Mouse (Mus musculus) urinary bladder, postnatal 25 days (tissue): ENCODE data around the gene BC035044.
A peak's percentile ranks its signal among the peaks of the same experiment; 100 is the strongest.
"Not testable (repeated sequence)": the region's sequence is repeated elsewhere in the genome, so short reads cannot be mapped to it uniquely, and the experiment has no call there.

ENCODE experiments used
- DNase-seq: peaks from one replicate; pipeline ENCODE4 v3.0.0; 2022; ENCODE audit warnings: low spot score

BC035044 gene

DNA sequence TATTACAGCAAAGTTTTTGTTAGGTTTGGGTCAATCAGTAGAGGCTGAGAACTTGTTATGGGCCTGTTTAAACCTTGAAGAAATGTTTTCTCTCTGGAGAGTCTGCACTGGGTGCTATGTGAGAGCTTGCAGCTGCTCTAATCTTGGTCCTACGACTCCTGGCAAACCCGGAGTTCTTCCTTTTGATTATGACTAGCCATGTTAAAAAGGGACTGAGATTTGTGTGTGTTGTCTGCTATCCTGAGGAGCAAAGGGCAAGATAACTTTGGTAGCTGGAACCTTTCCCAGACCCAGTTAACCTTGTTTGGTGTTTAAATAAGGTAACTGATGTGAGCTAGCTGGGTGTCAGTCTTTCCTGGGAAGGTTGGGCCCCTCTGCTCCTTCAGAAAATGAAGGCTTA lies 40.3 kb downstream of the BC035044 start:
- no peak for DNase-seq

DNA sequence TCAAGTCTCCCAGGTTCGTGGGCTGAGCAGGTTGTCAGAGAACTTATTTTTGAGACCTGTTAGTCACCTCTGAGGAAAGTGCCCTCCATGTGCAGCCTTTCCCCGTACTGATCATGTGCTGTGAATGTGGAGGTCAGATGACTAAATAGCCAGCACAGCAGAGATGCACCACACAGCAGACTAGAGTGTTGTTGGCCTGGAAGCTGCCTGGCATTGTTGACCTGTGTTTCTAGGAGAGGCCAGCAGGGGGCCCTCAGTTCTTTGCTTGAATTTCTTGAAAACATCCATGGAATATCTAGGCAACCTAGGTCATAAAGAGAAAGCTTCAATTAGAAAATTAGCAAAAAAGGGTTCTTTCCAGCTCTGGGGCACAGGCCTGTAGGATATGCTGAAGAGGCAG lies 41.0 kb downstream of the BC035044 start:
- DNase-seq = no peak

DNA sequence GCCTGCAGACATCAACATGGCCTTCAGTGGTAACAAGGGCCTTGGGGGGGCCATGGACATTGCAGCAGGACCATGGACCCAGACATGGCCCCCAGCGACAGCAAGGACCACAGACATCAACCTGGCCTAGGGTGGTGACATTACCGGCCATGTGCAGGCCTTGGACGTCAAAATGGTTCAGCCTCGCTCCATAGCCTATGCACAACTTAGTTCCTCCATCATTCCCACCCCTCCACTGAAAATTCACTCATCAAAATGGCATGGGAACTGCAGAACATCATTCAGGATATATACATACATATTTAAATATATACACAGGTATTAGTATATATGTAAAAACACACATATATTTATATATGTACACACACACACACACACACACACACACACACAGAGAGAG lies 43.5 kb downstream of the BC035044 start:
- no peak for DNase-seq

DNA sequence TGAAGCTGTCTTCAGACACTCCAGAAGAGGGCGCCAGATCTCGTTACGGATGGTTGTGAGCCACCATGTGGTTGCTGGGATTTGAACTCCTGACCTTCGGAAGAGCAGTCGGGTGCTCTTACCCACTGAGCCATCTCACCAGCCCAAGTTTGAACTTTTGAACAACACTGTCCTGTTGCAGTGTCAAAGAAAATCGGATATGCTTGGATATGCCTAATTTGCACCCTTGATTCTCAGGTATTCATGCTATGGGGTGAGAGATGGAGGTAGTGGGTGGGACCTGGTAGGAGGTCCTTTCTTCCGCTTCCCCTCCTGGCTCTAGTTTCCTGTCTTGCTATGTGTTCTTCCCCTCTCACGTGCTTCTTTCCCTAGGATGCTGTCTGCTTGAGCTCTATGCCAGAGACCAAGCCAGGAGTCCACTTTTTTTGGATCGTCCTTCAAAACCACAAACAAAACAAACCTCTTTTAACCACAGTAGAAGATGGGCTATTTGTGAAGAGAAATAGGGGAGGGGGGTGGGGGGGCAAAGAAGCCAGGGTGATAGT lies 44.9 kb downstream of the BC035044 start:
- no peak for DNase-seq

DNA sequence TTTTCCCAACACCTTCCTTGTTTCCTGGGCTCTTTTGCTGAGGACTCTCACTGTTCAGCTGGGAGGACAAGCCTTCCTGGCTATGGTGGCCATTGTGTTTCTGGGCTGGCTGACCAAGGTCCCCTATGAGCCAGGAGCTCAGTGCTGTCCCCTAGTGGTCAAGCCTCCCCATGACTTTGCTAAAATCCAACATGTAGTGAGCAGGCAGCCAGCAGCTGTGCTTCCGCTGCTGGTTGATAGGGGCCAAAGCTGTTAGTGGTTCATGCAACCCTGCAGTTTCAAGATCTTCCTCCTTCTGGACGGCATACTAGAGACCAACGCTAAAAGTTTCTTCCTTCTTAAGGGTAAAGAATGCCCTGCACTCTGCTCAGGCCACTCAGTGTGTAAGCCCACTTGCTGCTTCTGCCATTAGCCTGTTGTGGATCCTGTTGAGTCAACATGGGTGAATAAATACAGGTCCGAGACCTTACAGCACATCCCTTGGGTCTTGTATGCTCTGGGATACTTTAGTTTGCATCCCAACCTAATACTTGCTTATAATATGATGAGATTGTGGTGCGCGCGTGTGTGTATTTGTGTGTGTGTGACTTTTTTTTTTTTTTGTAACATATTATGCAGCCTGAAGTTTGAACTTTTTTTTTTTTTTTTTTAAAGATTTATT lies 45.5 kb downstream of the BC035044 start:
- peak; percentile 70 for DNase-seq

DNA sequence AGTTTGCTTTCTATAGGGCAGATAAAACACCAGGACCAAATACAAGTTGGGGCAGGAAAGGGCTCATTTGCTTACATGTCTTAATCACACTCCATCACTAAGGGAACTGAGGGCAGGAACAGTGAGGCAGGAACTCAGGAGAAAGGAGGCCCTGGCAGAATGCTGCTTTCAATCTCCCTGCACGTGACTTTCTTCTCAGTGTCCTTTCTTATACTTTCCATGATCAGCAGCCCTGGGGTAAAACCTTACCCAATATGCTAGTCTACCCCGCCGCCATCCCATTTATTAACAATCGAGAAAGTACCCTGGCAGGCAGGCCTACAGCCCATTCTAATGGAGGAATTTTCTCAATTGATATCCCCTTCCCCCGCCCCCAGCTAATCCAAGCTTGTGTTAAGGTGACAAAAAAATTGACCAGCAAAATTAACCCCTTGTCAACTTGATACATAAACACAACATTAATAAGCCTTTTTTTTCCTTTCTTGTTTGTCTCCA lies 46.3 kb downstream of the BC035044 start:
- DNase-seq = no peak

DNA sequence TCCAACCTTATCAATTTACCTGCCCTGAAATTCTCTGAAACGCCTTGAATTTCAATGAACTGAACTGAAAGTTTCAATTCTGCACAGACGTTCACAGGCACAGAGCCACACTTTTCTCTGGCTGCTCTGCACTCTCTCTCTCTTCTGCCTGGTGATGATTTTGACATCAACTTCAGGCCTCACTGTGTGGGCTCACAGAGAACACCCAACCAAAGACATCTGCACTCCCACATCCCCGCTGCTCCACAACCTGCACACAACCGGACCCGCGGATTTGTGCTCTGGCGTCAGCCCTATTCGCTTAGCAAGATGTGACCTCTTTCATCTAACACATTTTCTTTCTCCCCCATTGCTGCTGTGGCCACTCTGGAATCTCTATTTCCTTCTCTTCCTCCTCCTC lies 46.8 kb downstream of the BC035044 start:
- DNase-seq = no peak

DNA sequence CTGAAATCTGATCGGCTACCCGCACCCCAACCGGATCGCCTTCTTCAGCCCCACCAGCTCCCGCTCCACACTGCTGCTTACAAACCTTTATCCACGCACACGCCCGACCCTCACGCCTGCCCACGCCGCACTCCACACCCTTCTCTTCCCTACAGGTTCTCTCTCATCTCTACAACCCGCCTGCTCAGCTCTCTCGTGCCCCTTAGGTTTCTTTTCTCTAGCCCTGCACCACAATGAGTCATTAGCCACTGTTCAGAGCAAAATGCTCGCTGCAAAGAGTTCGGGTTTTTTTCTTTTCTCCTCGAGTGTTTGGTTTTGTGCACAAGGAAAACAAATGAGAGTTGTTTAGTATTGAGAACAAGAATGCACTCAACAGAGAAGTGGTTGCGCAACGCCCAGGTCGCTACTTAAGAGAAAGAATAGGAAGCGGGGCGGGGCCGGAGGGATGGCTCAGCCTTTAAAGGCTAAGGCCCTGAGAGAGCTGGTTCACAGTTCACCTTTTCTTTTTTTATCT lies 47.4 kb downstream of the BC035044 start:
- DNase-seq = peak; percentile 65

DNA sequence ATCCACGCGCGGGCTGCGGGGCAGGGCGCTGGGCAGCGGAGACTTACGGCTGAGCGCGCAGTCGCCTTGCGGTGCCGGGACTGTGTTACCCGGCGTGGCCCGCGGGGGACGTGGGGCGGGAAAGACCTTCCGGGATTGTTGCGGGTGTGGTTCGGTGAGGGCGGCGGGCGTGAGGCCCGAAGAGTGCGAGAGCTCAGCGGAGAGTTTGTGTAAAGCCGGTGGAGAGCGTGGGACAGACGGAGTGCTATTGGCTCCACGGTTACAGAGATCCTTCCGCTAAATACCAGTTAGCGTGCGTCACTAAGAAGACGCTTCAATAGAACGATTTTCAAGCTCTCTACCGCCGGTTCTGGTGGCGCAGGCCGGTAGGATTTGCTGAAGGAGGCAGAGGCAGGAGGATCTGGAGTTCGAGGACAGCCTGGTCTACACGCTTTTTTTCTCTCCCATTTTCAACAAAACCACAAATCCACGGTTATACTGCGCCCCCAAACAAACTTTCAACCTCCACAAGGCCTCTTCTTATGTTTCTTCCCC lies 47.9 kb downstream of the BC035044 start:
- peak; percentile 83 for DNase-seq

DNA sequence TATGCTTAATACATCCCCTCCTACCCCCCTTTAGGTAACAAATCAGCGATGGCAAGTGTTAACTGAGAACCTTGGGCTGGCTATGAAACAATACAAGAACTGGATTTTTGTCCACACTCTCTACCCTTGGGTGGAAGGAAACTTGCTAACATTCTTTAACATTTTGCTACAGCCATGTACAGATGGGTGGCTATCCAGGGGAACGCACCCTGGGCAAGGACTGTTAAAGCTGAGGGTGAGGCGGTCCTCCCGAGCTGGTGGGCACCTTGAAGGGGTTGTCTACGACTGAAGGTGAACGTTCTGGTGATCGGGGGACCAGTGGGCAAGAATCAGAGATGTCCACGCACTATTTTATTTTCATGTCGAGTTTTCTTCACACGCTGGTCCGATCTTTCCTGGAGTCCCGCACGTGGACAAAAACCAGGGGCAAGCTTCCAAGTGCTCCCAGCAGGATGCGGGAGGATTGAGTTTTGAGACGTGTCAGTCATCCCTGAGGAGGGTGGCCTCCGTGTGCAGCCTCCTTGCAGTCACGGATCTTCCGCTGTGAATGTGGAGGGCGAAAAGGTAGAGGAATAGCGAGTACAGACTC lies 48.5 kb downstream of the BC035044 start:
- DNase-seq = no peak

DNA sequence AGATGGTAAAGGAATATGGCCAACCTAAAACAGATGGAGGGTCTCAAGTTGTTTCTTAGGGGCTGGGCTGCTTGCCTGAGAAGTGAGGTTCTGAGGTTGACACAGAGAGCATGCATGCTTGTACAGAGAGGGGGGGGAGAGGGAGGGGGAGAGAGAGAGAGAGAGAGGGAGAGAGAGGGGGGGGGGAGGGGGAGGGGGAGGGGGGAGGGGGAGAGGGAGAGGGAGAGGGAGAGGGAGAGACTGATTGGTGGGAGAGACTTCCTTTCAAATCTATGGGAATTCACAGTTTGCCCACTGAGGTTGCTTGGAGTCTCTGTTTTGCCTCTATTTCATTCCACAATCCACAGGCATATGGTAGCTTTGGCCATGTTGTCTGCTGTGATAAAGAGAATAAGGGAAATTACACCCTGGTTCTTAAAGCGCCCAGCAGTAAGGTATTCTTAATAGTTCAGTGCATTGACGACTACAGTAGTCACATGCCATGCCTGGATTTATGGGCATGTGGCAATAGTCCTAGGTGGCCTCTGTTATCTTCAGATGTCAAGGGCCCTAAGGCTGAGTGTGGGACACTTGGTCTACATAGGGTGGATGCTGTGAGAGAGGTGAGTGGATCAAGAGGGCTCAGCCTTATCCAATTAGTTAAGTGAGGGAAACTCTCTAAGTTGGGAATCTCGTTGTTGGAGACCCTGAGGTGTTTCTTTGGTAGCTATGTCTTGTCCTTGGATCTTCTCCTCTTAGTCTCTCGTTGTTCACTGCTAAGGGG lies 49.4 kb downstream of the BC035044 start:
- DNase-seq = no peak

DNA sequence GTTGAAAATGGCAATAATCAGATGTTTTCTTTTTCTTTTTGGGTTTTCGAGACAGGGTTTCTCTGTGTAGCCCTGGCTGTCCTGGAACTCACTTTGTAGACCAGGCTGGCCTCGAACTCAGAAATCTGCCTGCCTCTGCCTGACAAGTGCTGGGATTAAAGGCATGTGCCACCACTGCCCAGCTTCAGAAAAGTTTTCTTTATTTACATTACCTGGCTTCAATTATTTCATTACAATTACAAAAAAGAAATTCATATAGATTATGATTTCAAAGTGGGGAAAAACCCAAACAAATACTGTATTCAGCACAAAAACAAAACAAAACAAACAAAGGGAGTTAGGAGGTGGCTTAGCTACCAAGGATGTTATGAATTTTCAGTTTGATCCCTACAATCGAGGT lies 50.3 kb downstream of the BC035044 start:
- DNase-seq = not testable (repeated sequence)

DNA sequence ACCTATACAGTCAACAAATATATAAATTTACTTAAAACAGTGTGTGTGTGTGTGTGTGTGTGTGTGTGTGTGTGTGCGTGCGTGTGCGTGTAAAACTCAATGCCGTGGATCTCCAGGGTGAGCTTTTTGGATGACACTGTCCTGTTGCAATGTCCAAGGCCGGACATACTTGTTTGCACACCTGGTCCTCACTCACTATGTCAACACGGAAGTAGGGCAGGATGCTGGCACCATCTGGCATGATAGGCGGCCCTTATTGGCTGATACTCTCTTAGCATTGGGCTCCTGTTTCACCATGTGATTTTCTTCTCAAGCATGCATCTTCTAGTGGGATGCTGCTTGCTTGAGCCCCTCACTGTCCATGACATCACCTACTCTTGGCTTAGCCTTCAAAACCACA lies 51.0 kb downstream of the BC035044 start:
- no peak for DNase-seq

DNA sequence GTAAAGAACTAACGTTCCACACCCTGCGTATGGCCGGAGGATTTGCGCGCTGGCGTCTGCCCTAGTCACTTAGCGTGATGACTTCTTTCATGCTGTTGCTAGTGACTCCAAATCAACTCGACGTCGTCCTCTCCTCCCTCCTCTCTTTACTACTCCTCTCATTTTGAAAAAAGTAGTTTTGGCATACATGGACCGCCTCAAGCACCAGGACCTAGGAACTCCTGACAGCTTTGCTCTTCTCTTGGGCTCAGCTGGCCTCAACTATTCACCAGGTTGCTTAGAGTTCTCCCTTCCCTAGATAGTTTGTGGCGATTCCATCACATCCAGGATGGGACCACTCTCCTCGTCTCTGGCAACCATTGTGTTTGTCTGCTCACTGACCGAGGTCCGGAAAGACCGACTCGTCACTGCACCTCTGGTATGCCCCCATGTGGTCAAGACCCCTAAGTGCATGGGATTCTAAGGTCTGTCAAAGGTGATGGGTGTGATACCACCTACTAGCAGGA lies 51.6 kb downstream of the BC035044 start:
- DNase-seq = peak; percentile 75

DNA sequence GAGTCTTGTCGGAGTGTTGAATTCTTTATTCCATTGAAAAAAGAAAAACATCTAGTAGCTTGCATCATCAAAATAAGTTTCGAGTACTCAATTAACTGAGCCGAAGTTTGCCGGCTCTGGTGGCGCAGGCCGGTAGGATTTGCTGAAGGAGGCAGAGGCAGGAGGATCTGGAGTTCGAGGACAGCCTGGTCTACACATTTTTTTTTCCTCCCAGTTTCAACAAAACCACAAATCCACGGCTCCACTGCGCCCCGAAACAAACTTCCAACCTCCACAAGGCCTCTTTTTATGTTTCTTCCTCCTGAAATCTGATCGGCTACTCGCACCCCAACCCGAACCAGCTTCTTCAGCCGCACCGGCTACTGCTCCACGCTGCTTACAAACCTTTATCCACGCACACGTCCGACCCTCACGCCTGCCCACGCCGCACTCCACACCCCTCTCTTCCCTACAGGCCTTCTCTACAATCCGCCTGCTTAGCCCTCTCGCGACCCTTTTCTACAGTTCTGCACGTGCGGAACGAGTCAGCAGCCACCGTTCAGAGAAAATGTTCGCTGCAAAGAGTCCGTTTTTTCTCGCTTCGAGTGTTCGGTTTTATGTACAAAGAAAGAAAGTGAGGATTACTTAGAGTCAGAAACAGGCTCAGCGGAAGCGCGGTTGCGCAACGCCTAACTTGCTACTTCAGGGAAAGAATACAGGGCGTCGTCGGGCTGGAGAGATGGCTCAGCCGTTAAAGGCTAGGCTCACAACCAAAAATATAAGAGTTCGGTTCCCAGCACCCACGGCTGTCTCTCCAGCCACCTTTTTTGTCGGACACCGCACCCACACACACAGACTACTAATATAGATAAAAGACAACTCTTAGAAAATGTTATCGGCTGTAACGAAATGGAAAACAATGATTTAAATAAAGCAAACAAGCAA lies 52.3 kb downstream of the BC035044 start:
- peak; percentile 90 for DNase-seq

DNA sequence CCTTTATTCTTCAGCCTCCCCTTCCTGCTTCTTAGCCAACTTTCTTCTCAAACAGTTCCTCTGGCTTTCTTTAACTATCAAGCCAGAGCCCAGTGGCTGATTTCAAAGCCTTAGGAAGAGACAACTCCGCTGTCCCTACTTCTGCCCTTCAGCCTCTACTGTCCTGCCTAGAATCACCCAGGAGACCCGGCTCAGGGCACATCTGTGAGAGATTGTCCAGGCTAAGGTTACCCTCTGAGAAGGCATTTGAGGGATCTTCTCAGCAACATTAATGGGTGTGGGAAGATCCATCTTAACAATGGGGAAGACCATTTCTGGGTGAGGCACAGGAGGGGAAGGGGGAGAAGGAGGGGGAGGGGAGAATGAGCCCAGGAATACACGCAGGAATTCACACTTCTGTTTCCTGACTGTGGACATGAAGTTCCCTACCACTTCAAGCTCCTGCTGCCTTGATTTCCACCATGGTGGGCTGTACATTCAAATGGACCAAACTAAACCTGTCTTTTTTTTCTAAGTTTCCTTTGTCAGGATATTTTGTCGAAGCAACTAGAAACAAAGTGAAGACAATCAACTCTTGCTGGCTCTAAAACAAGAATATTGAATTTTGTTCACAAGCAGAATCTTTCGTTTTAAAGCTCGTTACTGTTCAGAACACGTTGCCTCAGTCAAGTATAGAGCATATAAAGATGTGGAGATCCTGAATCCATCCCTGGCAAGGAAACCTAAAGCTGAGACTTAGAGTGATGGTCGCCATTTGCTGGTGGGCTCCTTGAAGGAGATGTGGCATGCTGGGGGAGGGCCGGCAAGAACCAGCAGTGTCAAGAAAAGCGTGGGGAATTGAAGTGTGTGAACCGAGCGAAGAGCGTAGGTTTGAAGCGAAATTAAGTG lies 53.2 kb downstream of the BC035044 start:
- DNase-seq = no peak

DNA sequence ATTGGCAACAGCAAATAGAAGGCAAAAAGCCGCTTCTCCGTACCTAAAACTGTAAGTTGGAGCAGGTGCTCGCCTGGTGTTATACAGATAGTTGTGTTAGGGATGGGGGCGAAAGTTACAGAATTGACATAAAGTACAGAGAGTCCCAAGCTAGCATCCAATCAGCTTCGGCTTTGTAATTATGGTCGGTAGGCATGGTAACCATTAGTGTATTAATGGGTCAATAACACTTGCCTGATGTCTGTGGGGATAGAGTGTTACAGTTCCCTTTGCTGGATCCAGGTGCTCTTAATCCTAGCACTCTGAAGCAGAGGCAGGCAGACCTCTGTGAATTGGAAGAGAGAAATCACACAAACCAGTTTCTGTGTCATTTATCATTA lies 54.0 kb downstream of the BC035044 start:
- DNase-seq = no peak

DNA sequence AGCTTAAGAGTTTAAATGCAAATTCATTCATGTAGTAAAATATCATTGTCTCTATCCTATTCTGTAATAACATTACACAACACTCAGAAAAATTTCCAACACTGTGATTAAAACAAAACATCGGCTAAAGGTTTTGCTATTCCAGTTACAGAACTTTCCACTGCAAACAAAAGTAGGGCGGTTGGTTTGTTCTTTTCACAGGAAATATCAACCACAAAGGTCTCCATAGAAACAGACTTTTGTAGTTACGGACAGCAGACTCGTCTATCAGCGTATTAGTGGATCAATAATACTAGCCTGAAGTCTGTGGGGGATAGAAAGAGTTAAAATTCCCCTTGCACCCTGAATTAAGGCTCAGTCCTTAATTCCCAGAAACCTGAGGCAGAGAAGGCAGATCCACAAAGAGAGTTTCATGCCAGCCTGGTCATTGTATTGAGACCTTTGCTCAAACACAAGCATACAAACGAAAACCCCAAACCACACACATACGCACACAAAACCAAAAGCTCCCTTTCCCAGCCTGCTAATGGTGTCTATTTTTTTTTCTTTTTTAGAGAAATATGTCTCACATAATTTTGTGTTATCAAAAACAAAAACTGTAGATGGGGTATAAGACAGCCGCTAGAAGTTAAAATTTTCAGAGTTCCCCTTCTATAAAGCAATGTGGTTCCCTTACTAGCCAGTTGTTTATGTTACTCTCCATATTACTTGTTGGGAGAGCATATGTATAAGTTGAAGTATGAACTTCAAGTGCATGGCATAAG lies 54.6 kb downstream of the BC035044 start:
- no peak for DNase-seq

DNA sequence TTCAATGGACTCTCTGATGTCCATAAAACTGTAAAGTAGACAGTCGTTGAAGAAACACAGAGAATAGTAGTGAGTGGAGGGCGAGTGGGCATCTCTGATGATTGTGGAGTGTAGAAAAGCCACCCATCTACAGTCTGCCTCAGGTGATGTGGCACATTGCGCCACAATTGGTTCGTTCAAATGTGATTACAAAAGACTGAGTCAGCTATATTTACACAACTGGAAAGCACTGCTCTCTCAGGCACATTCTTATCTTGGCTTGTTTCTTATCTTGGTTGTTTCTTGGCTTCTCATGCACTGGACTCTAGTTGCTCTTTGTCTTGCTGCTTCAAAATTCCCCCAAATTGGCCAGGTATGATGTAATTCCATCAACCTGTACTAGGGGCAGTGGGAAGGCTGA lies 55.4 kb downstream of the BC035044 start:
- no peak for DNase-seq
